Mouse (Mus musculus) megakaryocyte, adult 5-6 weeks (primary cell): ENCODE data around the gene Nudt8. TPM values are rescaled to one million over a fixed set of nuclear protein-coding genes. Genes with fewer than 3 reads are reported as not detected.
"Not testable (repeated sequence)": the region's sequence is repeated elsewhere in the genome, so short reads cannot be mapped to it uniquely, and the experiment has no call there.

Experiments
- ATAC-seq: 2 replicates; pipeline ENCODE4 v1.8.0; 2016; ENCODE audit warnings: mild to moderate bottlenecking, inconsistent platforms; ENCODE audit not compliant: poor library complexity, severe bottlenecking
- total RNA-seq, 2 experiments: library from RNA; stranded (forward) in 1 of 2; stranded (reverse) in 1 of 2; fragments of 153-499, 151-499 nt in 1 of 2; fragments of 221-1000, 200-1000 nt in 1 of 2; gene quantifications; 2 replicates each; pipeline versions ENCODE4 v1.2.3 to v1.2.4; 2015 to 2017

Nudt8 gene
- total RNA-seq (2015) (8.6 and 13.4 TPM in 2 replicates), total RNA-seq (2017) (4.9 and 5.7 TPM in 2 replicates)

DNA sequence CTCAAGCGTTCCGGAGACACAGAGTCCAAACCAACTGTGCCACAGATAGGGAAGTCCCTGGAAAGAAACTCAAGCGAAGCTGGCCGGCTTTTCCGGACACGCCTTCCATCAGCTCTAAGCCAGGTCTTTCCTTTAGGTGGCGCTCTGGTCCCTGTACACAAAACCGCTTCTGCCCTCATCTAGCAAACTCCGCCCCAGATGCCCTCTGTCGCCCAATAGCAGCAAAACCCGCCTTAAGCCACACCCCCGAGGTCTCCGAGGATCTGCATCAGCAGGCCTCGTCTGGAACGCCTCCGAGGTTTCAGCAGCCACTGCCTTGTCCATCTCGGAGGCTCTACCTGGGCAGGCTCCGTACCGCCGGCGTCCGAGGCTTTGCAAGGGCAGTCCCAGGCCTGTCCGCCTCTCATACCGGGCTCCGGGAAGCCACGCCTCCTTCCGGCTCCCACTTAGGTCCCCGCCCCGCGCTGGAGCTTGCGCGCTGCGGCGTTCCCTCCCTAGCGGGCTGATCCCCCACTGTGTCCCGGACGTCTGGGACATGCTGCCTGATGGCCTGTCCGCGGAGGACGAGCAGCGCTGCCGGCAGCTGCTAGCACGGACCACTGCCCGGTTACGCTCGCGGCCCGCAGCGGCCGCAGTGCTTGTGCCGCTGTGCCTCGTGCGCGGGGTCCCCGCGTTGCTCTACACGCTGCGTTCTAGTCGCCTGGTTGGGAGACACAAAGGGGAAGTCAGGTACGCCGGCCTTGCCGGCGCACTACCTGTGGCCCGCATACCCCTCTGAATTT, at the start of gene Nudt8, which contains the start of gene Gm49405:
Gene Nudt8 (plus strand): TSS at position 462 of the 782 bp plus-strand sequence.
Gene Gm49405 (plus strand): TSS at position 508 of the 782 bp plus-strand sequence.
- peak; percentile 91 for ATAC-seq

DNA sequence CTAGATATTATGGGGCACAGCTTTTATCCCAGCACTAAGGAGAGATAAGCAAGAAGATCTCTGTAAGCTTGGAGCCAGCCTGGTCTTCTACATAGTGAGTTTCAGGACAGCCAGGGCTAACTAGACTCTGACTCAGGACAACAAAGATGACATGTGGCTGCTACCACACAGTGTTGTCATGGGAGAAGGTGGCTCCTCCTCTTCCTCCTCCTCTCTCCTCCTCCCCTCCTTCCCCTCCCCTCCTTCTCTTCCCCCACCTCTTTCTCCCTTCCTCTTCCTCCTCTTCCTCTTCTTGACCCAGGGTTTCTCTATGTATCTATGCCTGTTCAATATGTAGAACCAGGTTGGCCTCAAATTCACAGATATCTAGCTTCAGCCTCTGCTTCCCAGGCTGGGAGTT, 48.9 kb upstream of the Nudt8 start:
- peak; percentile 72 for ATAC-seq

DNA sequence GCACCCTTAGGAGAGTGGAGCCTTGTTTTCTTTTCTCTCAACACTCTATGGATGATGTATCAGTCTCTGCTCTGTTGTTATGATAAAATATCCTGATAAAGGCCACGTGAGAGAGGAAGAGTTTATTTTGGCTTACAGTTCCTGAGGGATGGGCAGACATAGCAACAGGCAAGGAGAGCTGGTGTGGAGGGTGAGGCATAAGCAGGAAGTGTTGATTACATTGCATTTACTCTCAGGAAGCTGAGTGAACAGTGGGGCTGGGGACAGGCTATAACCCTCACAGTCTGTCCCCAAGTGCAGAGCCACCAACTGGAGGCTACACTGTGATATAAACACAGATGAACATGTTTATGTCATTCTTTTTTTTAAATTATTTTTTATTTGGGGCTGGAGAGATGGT, 48.3 kb upstream of the Nudt8 start:
- no peak for ATAC-seq

DNA sequence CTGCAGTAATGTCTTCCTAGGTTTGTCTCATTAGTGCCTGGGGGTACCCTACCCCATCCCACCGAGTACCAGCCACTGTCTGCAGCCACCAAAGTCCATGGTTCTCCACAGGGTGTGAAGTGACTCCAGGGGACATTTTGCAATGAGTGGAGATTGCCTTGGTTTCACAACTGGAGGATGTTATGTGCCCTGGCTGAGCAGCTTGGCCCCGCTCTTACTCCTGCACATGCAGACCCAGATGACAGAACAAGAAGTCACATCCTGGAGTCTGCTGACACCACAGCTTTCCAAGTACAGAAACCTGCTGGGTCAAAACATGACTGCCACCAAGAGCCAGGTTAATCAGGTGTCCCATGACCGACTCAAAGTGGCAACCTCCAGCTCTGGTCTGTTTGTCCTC, 45.3 kb upstream of the Nudt8 start:
- peak; percentile 35; the same call in 1 of the 2 replicates for ATAC-seq

DNA sequence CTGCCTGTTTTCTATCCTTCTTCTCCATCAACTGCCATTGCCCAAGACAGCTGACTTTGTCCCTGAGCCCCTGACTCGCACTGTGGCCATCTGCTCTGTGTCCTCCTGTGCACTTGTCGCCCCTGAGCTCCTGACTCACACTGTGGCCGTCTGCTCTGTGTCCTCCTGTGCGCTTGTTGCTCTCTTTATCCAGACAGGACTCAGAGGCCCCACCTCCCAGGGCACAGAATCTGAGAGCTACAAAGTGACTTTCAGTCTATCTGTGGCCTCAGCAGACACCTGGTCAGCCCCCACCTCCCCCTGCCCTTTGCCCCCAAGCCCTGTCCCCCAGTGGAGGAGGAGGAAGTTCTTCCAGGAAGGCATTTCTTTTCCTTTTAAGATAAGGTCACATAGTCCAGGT, 44.6 kb upstream of the Nudt8 start:
- ATAC-seq: no peak

DNA sequence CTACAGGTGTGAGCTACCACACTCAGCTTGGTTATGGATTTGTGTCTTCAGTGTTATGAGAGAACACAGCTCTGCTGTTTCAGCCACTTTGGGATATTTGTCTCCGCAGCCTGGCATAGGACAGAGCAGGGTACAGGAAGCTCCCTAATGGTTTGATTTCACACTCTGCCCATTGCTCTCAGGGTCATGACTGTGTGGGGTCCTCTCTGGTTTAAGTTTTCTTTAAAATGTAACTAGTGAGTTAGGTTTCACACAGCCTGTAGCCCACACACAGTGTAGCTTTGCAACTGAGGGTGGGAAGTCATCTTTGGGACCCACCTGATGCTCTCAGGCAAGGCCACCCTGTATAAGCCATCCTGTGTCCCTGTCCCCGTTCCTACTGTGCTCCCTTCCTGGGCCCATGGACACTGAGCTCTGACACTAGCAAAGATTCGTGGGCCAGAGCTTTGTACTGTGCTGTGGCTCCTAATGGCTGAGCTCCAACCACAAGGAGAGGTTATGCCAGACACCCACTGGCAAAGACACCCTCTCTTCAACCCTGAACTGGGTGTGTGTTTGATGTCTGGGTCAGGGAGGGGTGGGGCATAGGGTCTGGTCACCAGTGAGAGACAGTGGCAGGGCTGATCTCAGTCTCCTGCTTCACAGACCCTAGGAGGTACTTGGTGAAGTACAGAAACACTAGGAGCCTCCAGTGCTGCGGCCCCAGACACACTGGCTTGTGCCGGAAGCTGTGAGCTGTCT, 42.9 kb upstream of the Nudt8 start:
- not testable (repeated sequence) for ATAC-seq

DNA sequence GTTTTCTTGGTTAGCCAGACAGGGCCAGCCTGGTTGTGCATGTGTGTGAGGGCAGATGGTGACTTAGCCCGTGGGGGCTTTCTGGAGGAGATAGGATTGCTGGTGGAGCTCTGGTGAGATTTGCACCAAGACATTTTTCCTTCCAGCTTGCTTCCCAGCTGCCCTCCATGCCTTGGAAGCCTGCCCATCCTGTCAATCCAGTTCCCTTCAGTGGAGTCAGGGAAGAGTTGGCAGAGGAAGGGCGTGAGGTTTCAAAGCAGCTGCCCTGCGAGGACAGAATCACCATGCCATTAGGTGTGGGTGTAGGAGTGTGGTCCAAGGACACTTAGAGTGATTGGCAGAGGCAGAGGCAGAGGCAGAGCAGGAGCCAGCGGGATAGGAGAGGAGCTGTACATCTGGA, 41.9 kb upstream of the Nudt8 start, which contains the start of gene Aldh3b3:
Gene Aldh3b3 (plus strand): TSS at position 176 of the 400 bp plus-strand sequence.
- ATAC-seq: no peak

DNA sequence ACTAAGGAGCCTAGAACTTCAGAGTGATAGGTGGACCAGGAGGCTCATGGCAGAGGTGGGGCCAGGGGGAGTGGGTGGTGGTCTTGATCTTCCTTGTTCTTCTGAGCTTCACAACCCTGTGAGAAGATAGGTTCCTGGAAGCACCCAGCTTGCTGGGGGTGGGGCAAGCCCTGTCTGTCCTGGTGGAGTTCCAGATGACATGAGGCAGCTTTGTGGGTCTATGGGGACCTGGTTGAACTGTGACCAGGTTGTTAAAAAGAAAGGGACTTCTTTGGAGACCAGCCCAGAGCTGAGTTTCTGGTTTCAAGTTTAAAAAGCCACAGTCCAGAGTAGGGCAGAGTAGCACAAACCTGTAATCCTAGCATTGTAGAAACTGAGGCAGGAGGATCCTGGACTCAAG, 41.4 kb upstream of the Nudt8 start:
- no peak for ATAC-seq

DNA sequence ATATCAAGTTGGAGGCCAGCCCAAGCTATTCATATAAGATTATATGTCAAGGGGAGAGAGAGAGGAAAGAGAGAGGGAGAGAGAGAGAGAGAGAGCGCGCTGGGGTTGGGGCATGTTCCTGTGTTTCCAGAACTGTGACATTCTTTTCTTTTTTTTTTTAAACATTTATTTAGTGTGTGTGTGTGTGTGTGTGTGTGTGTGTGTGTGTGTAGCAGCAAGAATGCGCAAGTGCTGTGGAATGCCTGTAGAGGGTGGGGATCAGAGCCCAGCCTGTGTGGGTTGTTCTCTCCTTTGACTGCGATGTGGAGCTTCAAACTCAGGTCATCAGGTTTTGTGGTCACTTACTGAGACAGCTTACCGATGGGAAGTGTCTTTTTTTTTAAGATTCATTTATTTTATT, 40.2 kb upstream of the Nudt8 start:
- no peak for ATAC-seq

DNA sequence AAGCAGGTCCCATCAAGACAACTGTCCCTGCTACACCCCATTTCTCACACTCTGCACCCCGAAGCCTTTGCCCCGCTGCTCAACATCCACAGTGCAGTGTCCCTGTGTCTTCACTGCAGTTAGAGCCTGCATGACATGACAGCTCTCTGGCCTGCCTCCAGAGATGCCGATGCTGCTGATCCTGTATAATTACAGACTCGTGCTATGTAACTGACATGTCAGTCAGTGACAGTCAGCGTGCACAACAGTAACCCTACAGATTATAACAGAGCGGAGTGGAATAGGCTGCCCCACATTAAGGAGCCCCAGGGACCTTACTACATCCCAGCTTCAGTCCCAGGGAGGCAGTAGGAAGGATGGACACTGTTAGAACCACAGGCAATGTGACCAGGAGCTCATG, 38.6 kb upstream of the Nudt8 start:
- not testable (repeated sequence) for ATAC-seq

DNA sequence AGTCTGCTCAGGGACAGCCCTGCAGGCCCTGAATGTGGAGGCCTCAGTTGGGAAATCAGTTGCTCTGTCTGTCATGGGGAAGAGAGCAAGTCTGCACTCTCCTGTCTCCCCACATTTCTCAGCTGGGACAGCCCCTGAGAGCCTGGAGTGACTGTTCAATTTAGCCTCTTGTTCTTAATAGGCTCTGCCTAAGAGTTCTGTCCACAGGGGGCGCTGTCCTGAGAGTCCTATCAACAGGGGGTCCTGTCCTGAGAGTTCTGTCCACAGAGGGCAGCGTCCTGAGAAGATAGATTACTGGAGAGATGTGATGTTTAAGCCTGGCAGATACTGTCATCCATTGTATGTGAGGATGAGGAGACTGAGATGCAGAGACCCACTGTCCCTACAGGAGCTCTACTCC, 37.9 kb upstream of the Nudt8 start:
- ATAC-seq: no peak

DNA sequence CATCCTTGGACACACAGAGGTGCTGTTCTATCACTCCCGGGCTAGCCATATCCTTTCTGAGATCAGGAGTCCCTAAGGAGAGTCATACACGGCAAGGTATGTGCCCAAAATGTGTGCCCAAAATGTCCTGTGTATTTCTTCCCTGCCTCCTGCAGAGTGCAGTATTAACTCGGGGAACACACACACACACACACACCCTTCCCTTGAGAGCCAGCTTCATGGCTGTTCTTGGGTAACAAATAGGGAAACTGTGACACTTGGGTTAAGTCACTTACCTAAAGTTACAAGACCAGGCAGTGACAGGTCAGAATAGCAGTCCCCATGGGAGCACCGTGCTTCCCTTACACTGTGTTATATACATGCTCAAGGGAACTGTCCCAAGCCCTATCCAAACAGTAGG, 36.4 kb upstream of the Nudt8 start:
- ATAC-seq: peak; percentile 81

DNA sequence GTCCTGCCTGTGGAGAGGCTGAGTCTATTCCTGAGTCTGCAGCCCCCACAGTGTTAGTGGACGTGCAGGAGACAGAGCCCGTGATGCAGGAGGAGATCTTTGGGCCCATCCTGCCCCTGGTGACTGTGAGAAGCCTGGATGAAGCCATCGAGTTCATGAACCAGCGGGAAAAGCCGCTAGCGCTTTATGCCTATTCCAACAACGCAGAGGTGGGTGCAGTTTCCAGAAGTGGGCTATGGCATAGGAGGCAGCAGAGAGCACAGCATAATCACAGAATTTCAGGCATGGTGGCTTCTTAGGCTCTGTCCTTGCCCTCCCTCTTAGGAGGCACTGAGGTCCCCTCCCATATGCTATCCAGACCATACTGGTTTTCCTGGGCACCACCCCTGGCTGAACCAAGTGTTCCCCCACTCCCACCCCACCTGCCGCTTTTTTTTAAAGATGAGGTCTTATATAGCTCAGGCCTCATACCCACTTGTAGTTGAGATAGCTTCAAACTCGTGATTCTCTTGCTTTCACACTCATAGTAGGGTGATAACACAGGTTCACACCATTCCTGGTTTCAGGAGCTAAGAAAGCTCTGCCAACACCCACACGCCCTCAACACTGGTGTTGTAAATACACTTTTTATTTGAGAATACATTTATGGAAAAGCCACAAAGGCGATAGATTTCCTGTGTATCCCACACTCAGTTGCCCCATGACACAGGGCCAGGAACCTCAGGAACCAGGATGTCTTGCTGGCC, 33.9 kb upstream of the Nudt8 start:
- no peak for ATAC-seq

DNA sequence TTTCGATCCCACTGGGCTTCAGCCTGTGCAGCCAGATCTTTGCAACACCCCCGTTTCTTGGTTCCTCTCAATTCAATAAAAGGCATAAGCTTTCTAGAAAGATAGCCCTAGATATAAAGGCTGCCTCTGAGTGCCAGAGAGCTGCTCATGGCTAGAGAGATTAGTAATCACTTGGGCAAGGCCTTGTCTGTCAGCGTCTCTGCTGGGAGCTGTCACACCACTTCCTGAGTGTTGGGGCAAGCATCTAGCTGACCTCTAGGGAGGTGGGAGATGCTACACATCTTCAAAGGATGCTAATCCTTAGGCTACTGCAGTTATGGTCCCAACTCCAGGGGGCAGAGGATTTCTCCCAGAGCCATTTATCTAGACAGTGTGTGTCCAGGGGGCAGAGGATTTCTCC, 33.1 kb upstream of the Nudt8 start:
- ATAC-seq: peak; percentile 66

DNA sequence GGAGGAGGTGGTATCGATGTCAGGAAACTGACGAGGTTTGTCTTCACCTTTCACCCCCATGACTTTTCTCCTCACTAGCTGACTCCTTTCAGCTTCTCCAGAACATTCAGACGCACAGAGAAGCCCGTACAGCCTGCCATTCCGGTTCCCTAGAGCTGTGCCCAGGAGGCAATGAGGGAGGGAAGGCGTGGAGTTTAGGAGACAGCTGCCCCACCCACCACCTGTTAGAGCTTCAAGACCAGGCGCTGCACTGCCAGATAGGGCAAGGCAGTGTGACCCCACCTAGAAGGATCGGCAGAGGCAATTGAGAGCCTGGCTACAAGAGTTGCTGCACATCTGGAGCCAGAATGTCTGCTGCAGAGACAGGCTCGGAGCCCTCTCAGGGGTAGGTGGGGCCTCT, 28.2 kb upstream of the Nudt8 start, which contains the start of gene Aldh3b2:
Gene Aldh3b2 (plus strand): TSS at position 100 of the 400 bp plus-strand sequence.
- no peak for ATAC-seq

DNA sequence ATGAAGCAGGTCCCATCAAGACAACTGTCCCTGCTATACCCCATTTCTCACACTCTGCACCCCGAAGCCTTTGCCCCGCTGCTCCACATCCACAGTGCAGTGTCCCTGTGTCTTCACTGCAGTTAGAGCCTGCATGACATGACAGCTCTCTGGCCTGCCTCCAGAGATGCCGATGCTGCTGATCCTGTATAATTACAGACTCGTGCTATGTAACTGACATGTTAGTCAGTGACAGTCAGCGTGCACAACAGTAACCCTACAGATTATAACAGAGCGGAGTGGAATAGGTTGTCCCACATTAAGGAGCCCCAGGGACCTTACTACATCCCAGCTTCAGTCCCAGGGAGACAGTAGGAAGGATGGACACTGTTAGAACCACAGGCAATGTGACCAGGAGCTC, 25.8 kb upstream of the Nudt8 start:
- ATAC-seq: not testable (repeated sequence)

DNA sequence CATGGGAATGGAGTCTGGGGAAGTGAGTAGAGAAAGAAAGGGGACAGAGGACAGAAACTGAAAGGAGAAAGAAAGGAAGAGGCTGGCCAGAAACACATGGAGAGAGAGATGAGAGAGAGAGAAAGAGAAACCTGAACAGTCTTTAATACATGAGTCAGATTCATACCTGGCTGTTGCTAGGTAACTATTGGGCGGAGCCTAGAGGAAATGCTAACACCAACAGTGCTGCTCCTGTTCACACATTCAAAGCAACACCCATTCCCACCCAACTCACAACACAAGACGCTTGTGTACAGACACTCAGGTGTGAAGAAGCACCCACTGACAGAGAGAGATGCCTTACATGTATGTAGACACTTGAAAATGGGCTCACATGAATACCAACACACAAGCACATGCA, 24.5 kb upstream of the Nudt8 start:
- no peak for ATAC-seq

DNA sequence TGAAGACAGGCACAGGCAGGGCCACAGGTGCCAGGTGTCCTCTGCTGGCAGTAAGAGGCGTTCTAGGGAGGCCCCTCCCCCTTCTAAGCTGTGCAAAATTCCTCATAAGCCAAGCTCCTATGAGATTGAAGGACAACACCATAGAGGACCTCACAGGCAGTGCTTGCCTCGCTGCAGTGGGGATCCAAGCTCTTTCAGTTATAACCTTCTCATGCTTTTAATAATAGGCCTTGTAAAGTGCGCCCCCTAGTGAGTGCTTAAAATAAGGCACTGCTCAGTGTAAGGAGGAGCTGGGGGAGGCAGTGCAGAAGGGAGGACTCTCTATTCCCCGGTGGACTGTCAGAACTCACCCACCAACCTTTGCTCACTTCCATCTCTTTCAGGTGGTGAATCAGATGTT, 20.1 kb upstream of the Nudt8 start:
- ATAC-seq: peak; percentile 94

DNA sequence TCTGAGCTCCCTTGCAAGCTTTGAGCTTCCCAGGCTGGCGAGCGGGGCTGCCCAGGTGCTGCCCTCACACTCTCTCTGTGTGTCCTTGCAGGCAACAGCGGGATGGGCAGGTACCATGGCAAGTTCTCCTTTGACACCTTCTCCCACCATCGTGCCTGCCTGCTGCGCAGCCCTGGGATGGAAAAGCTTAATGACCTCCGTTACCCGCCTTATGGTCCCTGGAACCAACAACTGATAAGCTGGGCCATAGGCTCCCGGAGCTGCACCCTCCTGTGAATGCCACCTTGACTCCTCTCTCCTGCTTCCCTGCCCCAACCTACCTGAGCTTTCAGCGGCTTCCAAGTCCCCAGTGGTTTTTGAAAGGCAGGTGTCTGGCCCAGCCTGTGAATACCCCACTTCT, 19.5 kb upstream of the Nudt8 start:
- ATAC-seq: no peak

DNA sequence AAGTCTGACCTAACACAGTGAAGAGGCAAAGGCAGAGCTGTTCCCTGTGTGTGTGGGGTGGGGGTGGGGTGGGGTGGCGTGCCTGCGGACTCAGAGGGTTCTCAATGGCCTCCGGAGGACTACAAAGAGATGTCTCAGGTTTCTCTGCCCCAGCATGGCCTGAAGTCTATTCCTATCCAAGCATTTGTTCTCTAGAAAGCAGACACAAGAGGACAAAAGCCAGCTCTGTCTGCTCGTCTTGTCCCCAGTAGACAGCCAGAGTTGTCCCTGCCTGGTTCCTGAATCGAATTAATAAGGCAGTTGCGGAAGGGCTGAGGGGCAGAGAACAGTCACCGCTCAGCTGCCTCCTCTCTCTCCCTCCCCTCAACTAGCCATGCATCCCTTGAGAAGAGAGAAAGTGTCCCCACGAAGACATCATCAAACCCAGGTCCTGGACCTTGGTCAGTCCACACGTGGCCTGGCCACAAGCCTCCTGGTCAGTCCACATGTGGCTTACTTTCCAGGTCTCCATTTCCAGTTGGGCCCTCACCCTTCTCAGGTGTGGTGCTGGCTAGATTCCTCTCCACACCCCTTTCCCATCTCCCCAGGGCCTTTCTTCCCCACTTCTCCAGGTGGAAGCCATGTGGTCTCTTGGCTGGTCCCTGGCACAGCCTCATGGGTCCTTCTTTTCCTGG, 16.7 kb upstream of the Nudt8 start:
- ATAC-seq: no peak

DNA sequence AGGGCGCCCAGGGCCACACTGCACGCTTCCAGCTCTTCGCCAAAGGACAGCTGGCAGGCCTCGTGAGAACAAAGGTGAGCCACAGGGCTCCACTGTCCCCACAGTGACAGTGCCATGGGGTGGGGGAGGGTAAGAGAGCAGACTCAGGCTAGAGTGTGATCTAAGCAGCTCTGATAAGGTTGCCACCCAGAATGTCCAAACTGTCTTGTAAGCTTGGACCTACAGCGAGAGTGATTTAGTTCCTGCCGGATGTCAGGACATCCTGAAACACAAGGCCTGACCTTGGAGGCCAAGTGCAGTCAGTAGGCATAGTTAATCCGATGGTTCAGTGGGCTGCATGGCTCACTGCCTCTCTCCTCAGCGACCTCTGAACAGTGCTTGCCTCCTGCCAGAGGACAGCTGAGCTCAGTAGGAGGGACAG, 15.1 kb upstream of the Nudt8 start:
- no peak for ATAC-seq
